Mouse (Mus musculus) layer of hippocampus, adult 2 months (tissue): ENCODE results near the gene Ankrd1. TPM values are rescaled to one million over a fixed set of nuclear protein-coding genes. Genes with fewer than 3 reads are reported as not detected.
A peak's percentile ranks its signal among the peaks of the same experiment; 100 is the strongest.

Source experiments
- DNase-seq, 2 experiments: peaks; one replicate each; pipeline ENCODE4 v3.0.0; 2022; ENCODE audit warnings: low spot score in 2 of 2
- H3K27ac ChIP-seq: fragments of 200-600 bp; 2 replicates; pipeline ENCODE4 v1.8.1; 2022
- H3K4me3 ChIP-seq: fragments of 200-600 bp; 2 replicates; pipeline ENCODE4 v1.8.1; 2022; ENCODE audit warnings: mild to moderate bottlenecking
- CTCF ChIP-seq: fragments of 200-600 bp; conservative IDR thresholded peaks from 2 replicates; pipeline ENCODE4 v1.8.1; 2022; ENCODE audit warnings: antibody characterized with exemption, mild to moderate bottlenecking, moderate library complexity
- total RNA-seq, 2 experiments: library from RNA; stranded (reverse); gene quantifications; 2 replicates each; pipeline ENCODE4 v1.2.3; 2021

The Ankrd1 gene
- total RNA-seq, 2 experiments from 2014 or later = not detected

DNA sequence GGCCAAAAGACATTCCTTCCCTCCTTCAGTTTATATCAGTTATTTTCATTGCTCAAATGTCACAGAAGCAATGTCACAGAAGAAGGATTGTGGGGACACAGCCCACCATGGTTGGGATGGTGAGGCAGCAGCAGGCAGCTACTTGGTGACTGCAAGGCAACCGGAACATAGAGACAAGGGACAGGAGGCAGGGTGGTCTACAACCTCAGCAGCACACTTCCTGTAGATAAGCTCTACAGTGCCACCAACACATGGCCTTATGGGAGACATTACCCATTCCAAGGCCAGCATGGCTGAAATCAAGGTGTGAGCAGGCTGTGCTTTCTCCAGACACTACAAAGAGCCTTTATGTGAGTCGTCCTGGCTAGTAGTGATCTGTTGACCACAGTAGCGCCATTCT is 22.7 kb downstream of the Ankrd1 start:
- Histone ChIP-seq H3K27ac (no peak overlapping the region), H3K4me3 (no peak overlapping the region)
- TF ChIP-seq CTCF = no peak
- DNase-seq = no peak

DNA sequence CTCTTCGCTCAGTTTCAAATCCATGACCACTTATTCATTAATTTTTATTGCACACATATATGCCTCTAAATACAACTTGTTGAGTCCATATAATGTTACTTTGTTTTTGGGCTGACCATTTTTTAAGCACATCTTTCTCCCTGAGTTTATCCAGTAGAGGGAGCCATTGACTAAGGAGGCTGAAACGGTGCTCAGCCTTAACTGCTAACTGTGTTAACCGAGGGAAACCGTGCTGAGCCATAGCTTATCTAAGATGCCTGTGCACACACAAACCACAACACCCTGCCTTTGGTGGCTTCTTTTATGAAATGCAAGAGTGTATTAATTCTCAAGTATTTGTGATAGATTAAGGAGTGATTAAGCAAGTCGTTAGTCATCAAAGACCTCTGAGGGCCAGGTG is 29.1 kb downstream of the Ankrd1 start:
- peak in 1 of 2 experiments; percentile 18 for DNase-seq
- Histone ChIP-seq H3K27ac (no peak overlapping the region), H3K4me3 (no peak overlapping the region)
- peak; percentile 82 for TF ChIP-seq CTCF

DNA sequence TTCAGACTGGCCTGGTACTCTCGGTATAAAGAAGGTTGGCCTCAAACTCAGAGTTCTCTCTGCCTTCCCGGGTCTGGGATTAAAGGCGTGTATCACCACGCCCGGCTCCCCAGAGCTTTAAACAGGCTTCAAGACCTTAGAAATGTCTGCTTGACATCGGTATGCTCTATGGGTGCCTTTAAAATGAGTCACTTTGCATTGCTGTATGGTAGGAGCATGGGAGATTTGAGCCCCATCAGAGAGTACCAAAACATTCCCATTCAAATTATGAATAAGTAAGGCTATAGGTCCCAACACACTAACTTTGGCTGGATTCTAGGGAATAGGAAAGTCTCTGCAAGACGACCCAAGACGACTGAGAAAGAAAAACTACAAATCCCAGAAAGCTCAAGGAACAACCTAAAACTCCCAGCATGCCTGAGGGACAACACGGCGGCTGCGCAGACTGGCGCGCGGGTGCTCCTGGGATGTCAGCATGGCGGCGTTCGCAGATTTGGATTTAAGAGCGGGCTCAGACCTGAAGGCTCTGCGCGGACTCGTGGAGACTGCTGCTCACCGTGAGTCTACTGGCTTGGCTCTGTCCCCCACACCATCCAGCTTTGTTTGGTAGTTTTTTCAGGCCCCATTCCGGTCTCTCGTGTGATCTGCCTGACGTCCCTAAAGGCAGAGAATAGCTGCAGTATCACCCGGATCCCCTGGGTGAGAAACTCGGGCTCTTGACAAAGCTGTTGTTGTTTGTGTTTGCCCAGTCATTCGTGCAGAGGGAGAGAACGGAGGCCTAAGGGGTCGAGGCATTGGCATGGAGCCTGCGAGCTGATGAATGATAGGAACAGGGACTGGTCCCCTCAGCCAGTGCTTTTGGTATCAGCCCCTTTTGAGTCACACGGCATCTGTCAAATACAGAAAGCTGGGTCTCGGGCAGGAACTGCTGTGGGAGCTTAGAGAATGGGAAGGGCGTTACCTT is 36.4 kb downstream of the Ankrd1 start, which contains the start of gene Rpp30:
TSS of gene Rpp30 (plus strand) at position 455 of the 964 bp plus-strand sequence.
- Histone ChIP-seq H3K27ac (peak within 1 kb of the TSS; percentile 82), H3K4me3 (peak within 1 kb of the TSS; percentile 79)
- DNase-seq = peak; percentile 82 to 89
- TF ChIP-seq CTCF = no peak

DNA sequence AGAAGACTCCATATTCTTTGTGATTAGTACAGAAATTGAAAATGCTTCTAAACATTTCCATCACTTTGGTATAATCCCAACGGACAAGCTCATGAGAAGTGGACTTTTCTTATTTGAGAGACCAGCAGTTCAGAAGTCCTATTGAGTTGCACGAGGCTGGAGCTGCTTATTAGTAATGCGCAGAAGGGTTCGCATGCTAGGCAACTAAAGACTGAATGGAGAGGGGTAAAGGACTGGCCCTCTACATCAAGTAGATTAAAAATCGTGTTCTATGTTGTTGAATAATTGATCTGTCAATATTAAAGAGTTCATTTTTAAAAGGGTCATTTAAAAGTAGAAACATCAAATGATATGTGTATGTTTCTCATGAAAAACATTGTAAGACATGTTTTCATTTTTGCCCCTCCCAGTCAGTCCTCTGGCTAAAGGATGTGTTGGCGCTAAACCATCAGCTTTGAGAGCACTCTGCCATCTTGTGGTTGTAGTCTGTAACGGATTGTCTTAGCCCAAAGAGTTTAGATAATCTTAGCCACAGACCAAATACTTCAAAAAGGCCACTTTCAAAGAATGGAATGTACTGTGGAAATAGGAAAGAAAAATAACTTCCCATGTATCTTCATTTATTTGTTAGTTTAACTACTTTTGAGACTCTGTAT is 37.2 kb downstream of the Ankrd1 start:
- H3K27ac ChIP-seq = peak overlapping the region; percentile 82
- peak overlapping the region; percentile 79 for H3K4me3 ChIP-seq
- peak; percentile 86 for TF ChIP-seq CTCF
- DNase-seq = peak; percentile 44 to 50

DNA sequence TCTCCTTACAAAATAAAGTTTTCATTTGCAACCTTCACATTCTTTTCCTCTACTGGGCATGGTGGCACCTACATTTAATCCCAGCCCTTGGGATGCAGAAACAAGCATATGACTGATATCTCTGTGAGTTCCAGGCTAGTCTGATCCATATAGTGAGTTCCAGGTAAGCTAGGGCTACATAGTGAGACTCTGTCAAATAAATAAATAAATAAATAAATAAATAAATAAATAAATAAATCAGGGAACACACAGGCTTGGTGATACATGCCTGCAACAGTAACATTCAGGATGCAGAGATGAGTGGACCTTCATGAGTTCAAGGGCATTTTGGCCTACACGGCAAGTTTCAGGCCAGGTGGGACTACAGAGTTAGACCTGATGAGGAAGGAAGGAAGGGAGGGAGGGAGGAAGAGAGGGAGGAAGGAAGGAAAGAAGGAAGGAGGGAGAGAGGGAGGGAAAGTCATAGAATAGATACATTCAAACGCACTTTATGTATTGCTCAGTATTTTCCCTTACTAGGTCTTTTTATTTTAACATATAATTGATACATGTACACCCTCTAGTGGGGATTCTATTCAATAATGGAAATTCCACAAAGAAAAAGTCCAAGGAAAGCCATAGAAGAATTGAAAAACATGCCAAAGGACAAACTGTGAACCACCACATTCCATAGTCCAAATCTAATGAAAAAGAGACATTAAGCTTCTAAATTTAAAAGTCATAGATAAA is 56.9 kb downstream of the Ankrd1 start:
- DNase-seq = no peak
- TF ChIP-seq CTCF = peak; percentile 77
- no peak overlapping the region for H3K4me3 ChIP-seq
- H3K27ac ChIP-seq = no peak overlapping the region

Other genes starting within 250 kb of the Ankrd1 start
- 1 to 10 TPM; 8.5 to 9.0 TPM for gene Htr7, start 62.6 kb downstream of the Ankrd1 start, total RNA-seq
- gene Rpp30, start 36.4 kb downstream of the Ankrd1 start, total RNA-seq = 10 to 100 TPM; 17.0 to 17.4 TPM
- 10 to 100 TPM; 18.0 to 21.5 TPM for gene Pcgf5, start 228.2 kb upstream of the Ankrd1 start, total RNA-seq